Mouse (Mus musculus) forebrain, embryonic 10.5 days (tissue): Measurements from ENCODE around the gene C2cd4c. TPM values are rescaled to one million over a fixed set of nuclear protein-coding genes. Genes with fewer than 3 reads are reported as not detected.

Source experiments
- DNase-seq: peaks from one replicate; pipeline ENCODE4 v3.0.0-alpha.2; 2017; ENCODE audit warnings: low spot score; ENCODE audit errors: extremely low spot score
- H3K27ac ChIP-seq: fragments of 300-500 bp; sonication (generic); 2 replicates; pipeline ENCODE4 v1.5.1; 2016; ENCODE audit warnings: mild to moderate bottlenecking
- H3K27me3 ChIP-seq: fragments of 300-500 bp; sonication (generic); 2 replicates; pipeline ENCODE4 v1.6.1; 2016; ENCODE audit warnings: mild to moderate bottlenecking; ENCODE audit not compliant: poor library complexity, severe bottlenecking
- H3K36me3 ChIP-seq: fragments of 300-500 bp; sonication (generic); replicated peaks from 2 replicates; pipeline ENCODE4 v1.6.1; 2016; ENCODE audit warnings: mild to moderate bottlenecking, moderate library complexity
- H3K4me1 ChIP-seq: fragments of 300-500 bp; sonication (generic); 2 replicates; pipeline ENCODE4 v1.6.1; 2016
- H3K4me3 ChIP-seq: fragments of 300-500 bp; sonication (generic); 2 replicates; pipeline ENCODE4 v1.5.1; 2016; ENCODE audit warnings: mild to moderate bottlenecking, moderate library complexity
- H3K9me3 ChIP-seq: fragments of 300-500 bp; sonication (generic); 2 replicates; pipeline ENCODE4 v1.6.1; 2016; ENCODE audit warnings: mild to moderate bottlenecking, moderate library complexity
- WGBS: fragments of 180-500 bp; shearing (Covaris S2); methylation state at CpG from one replicate; pipeline ENCODE4 v1.1.7; 2016; 5-methylcytosine and 5-hydroxymethylcytosine counted together
- polyA plus RNA-seq: library from polyadenylated mRNA; unstranded; fragments of >200 nt; fragmentation: Nextera tagmentation; extraction: Ambion mirVana; gene quantifications from 2 replicates; pipeline ENCODE4 v1.2.1, GENCODE M21; 2016

The C2cd4c gene
- polyA plus RNA-seq, 1 experiment from 2014 or later, result not detected

DNA sequence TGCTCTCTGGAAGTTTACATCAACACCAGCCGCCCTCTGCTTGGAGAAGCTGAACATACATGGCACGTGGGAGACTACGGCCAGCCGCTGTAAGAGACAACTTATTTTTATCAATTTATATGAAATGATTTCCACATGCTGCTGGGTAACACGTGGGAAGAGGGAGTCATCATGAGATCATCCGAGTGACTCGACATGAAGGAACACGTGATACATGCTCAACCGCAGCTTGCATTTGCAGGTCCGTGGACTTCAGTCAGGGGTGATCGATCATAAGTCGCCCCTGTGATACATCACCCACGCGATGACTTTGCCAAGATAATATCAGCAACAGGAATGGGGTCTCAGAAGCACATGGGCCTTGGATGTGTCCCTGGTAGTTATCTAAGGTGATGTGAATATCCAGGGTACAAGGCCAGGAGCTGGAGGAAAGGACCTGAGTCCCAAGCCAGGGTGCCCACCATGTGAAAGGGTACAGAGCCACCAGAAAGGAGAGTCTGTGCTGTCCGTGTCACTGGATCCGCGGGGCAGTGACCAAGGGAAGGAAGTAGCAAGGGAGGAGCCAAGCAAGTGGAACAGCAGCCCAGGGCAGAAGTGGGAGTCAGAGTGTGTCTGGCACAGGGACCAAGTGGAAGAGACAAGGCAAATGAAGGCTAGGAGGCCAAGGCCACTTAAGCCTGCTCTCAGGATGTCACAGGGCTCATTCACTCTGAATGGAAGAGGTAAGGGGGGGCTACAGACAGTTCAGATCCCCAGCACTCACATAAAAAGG is 19.4 kb upstream of the C2cd4c start:
- Histone ChIP-seq H3K27me3 (peaks cover 21% of the 10 kb centered on the region), H3K9me3 (no peaks in the 10 kb centered on the region; the same call in 1 of the 2 replicates), H3K4me3 (no peak overlapping the region), H3K4me1 (peaks cover 26% of the 10 kb centered on the region), H3K27ac (no peak overlapping the region), H3K36me3 (no peaks in the 10 kb centered on the region; the same call in 1 of the 2 replicates)
- no peak for DNase-seq
- WGBS, result 86% methylated on average over 17 of the region's 17 CpGs

DNA sequence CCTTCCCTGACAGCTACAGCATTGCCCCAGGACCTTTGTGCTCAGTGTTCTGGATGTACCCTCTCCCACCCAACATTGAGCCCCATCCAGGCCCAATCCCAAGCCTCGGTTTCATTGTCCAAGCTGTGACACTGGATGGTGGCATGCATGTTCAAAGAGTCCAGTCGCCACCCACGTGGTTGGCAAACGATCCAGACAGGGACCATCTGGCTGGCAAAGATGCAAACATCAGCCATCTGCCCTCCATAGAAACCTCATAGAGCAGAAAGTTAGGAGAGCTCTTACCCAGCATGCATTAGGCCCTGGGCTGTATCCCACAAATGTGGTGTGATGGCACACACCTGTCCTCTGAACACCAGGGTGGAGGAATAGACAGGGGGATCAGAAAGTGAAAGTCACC is 17.6 kb upstream of the C2cd4c start:
- H3K36me3 ChIP-seq, result no peaks in the 10 kb centered on the region; the same call in 1 of the 2 replicates
- 89% methylated on average over 4 of the region's 4 CpGs for WGBS

GRCm38 (mm10) chr10:79628377-79628776 is 14.6 kb upstream of the C2cd4c start:
- Histone ChIP-seq H3K4me3 (no peak overlapping the region), H3K9me3 (no peaks in the 10 kb centered on the region; the same call in 1 of the 2 replicates), H3K4me1 (peaks cover 2% of the 10 kb centered on the region; the same call in 1 of the 2 replicates), H3K36me3 (peaks cover 6% of the 10 kb centered on the region; the same call in 1 of the 2 replicates), H3K27me3 (no peaks in the 10 kb centered on the region), H3K27ac (no peak overlapping the region)
- no peak for DNase-seq
- 90% methylated on average over 5 of the region's 5 CpGs for WGBS

More for the DNA sequence above, 17.6 kb upstream of the C2cd4c start:
- Histone ChIP-seq H3K27me3 (peaks cover 4% of the 10 kb centered on the region; the same call in 1 of the 2 replicates), H3K9me3 (no peaks in the 10 kb centered on the region; the same call in 1 of the 2 replicates), H3K27ac (no peak overlapping the region), H3K4me3 (no peak overlapping the region), H3K4me1 (peaks cover 8% of the 10 kb centered on the region)
- no peak for DNase-seq

GRCm38 (mm10) chr10:79626156-79626555 is 12.3 kb upstream of the C2cd4c start:
- no peak for DNase-seq
- H3K27me3 ChIP-seq, result no peaks in the 10 kb centered on the region

GRCm38 (mm10) chr10:79625398-79625797 is 11.6 kb upstream of the C2cd4c start:
- WGBS, result 88% methylated on average over 9 of the region's 9 CpGs
- Histone ChIP-seq H3K9me3 (no peaks in the 10 kb centered on the region; the same call in 1 of the 2 replicates), H3K27me3 (no peaks in the 10 kb centered on the region), H3K4me1 (peaks cover 3% of the 10 kb centered on the region; the same call in 1 of the 2 replicates), H3K4me3 (no peak overlapping the region), H3K27ac (no peak overlapping the region), H3K36me3 (peaks cover 6% of the 10 kb centered on the region; the same call in 1 of the 2 replicates)
- no peak for DNase-seq

More at GRCm38 (mm10) chr10:79626156-79626555, 12.3 kb upstream of the C2cd4c start:
- no peak overlapping the region for H3K27ac ChIP-seq
- H3K36me3 ChIP-seq, result peaks cover 6% of the 10 kb centered on the region; the same call in 1 of the 2 replicates
- WGBS, result 91% methylated on average over 10 of the region's 10 CpGs
- peaks cover 3% of the 10 kb centered on the region; the same call in 1 of the 2 replicates for H3K4me1 ChIP-seq
- H3K9me3 ChIP-seq, result no peaks in the 10 kb centered on the region; the same call in 1 of the 2 replicates
- H3K4me3 ChIP-seq, result no peak overlapping the region

DNA sequence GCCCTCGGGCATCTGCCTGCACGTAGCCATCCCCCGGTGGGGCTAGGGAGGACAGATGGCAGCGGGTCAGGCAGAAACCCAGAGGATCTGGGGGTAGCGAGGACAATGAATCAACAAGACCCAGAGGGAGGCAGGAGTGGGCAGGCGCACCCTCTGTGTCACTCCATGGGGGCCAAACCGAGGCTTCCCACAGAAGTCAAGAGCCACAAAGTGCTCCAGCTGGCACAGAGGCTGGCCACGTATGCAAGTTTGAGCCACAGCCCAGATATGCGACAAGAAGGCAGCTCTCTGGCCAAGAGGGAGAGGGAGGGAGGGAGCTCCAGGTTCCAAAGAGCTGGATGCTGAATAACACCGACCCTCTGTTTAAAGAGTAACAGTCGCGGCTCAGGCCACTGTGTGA is 10.1 kb upstream of the C2cd4c start:
- H3K27ac ChIP-seq, result no peak overlapping the region
- peaks cover 3% of the 10 kb centered on the region; the same call in 1 of the 2 replicates for H3K4me1 ChIP-seq
- H3K9me3 ChIP-seq, result no peaks in the 10 kb centered on the region

GRCm38 (mm10) chr10:79616376-79616775 is 2.6 kb upstream of the C2cd4c start:
- H3K9me3 ChIP-seq, result no peaks in the 10 kb centered on the region
- H3K27me3 ChIP-seq, result peaks cover 31% of the 10 kb centered on the region
- 89% methylated on average over 5 of the region's 5 CpGs for WGBS
- H3K36me3 ChIP-seq, result peaks cover 6% of the 10 kb centered on the region; the same call in 1 of the 2 replicates
- peaks cover 38% of the 10 kb centered on the region for H3K4me1 ChIP-seq
- H3K27ac ChIP-seq, result no peak overlapping the region
- DNase-seq, result no peak
- no peak overlapping the region for H3K4me3 ChIP-seq

More for the DNA sequence above, 10.1 kb upstream of the C2cd4c start:
- DNase-seq, result no peak
- peaks cover 12% of the 10 kb centered on the region for H3K36me3 ChIP-seq
- H3K27me3 ChIP-seq, result no peaks in the 10 kb centered on the region
- whole genome bisulfite sequencing, result 73% methylated on average over 12 of the region's 12 CpGs
- no peak overlapping the region for H3K4me3 ChIP-seq

DNA sequence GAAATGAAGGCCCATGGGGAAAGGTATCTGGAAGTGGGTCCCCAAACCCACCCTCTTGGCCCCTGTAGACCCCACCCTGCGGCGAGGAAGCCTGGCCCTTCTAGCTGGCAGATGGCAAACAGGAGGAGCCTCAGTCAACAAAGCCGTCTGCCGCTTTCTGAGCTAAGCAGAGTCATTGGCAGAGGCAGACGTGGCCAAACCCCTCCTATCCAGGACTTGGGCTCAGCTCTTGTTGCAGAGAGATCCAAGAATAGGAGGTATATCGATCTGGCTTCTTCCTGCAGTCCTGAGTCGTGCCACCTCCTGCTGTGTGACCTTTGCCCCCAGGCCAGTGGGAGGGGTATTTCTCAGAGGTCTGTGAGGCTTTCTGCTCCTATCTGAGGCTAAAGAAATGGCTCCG is 2.0 kb upstream of the C2cd4c start:
- H3K9me3 ChIP-seq, result no peaks in the 10 kb centered on the region
- peaks cover 6% of the 10 kb centered on the region; the same call in 1 of the 2 replicates for H3K36me3 ChIP-seq
- no peak for DNase-seq
- no peak overlapping the region for H3K27ac ChIP-seq
- WGBS, result 12% methylated on average over 8 of the region's 8 CpGs
- H3K4me3 ChIP-seq, result no peak overlapping the region
- H3K27me3 ChIP-seq, result peaks cover 37% of the 10 kb centered on the region
- H3K4me1 ChIP-seq, result peaks cover 40% of the 10 kb centered on the region

DNA sequence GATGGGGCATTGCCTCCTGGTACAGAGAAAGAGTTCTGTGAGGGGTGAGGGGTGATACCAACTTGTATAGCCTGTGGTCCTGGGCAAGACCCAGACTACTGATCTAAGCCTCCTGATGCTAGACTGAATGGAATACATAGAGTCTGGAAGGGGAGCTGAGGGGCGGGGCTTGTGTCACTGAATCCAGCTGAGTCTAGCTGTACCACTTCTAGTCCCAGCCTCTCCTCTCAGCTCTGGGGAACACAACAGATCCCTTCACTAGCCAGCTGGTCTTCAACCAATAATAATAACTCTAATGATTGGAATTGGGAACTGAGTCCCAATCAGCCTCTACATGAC is 449 bp upstream of the C2cd4c start:
- Histone ChIP-seq H3K9me3 (no peaks in the 10 kb centered on the region), H3K4me1 (peaks cover 40% of the 10 kb centered on the region), H3K27me3 (peaks cover 52% of the 10 kb centered on the region), H3K4me3 (peak overlapping the region; percentile 62), H3K36me3 (no peaks in the 10 kb centered on the region), H3K27ac (no peak overlapping the region)
- no peak for DNase-seq
- WGBS, result 96% methylated on average over 1 of the region's 1 CpGs

DNA sequence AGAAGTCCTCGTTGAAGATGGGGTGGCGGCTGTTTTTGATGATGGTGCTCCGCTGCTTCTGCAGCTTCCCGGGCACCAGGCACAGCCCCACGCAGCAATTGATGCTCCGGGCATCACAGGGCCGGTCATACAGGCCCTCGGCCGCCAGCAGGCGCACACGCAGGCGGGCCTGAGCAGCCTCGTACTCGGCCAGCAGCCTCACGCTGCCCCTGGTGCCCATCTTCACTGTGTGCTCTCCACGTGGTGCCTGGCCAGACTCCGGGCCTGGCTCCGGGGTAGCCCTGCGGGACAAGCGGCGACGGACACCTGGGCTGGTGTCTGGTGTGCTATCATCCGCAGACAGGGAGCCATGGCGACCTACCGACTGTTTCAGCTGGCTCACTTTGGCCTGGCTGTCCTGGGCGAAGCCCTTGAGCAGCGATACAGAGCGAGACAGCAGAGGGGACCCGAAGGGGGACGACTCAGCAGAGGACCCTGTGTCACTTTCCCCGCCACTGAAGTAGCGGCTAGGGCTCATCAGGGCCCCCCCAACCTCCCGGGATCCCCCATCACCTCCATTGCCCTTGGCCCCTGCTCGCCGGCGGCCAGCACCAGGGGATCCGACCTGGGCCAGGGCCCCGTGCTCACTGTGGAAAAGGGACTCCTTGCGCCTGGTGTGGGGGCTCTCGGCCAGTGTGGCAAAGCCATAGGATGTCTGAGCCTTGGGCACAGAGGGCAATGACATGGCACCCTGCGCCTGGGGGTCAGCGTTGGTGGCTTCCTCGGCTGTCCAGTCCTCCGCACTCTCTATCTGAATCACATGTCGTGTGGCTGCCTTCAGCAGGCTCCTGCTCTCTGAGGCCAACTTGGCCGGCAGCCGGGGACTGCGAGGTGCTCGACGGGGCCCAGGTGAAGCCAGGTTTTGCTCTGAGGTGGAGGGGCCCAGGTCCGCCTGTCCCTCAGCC is 1.4 kb downstream of the C2cd4c start:
- peaks cover 40% of the 10 kb centered on the region for H3K4me1 ChIP-seq
- H3K9me3 ChIP-seq, result no peaks in the 10 kb centered on the region
- H3K36me3 ChIP-seq, result no peaks in the 10 kb centered on the region
- DNase-seq, result peak; percentile 55
- H3K27me3 ChIP-seq, result peaks cover 58% of the 10 kb centered on the region
- WGBS, result 10% methylated on average over 51 of the region's 51 CpGs
- H3K27ac ChIP-seq, result peak overlapping the region; percentile 37; the same call in 1 of the 2 replicates
- peak overlapping the region; percentile 62 for H3K4me3 ChIP-seq

DNA sequence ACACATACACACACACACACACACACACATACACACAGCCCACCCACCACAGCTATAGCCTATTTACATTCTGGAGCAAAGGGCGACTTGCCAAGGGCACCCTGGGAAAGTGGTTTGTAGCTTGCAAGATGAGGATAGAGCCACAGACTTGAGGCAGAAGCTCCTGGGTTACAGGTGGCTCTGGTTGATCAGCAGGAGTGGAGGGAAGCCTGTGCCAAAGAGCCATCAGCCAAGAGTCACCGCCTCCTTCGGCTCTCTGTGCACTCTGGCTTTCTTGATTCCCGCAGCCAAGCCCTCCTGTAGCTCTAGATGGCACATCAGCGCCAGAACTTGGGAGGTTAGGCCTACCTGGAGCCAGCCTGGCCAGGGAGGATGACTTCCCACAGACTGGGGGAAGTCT is 2.5 kb downstream of the C2cd4c start:
- whole genome bisulfite sequencing, result 28% methylated on average over 5 of the region's 5 CpGs
- Histone ChIP-seq H3K4me3 (peak overlapping the region; percentile 62; the same call in 1 of the 2 replicates), H3K27ac (no peak overlapping the region), H3K27me3 (peaks cover 58% of the 10 kb centered on the region), H3K4me1 (peaks cover 40% of the 10 kb centered on the region), H3K36me3 (no peaks in the 10 kb centered on the region), H3K9me3 (no peaks in the 10 kb centered on the region)
- no peak for DNase-seq

GRCm38 (mm10) chr10:79609276-79609675 is 4.5 kb downstream of the C2cd4c start:
- Histone ChIP-seq H3K9me3 (no peaks in the 10 kb centered on the region), H3K27ac (no peak overlapping the region), H3K4me1 (peaks cover 31% of the 10 kb centered on the region), H3K4me3 (no peak overlapping the region), H3K27me3 (peaks cover 54% of the 10 kb centered on the region), H3K36me3 (no peaks in the 10 kb centered on the region)
- 79% methylated on average over 3 of the region's 3 CpGs for WGBS
- no peak for DNase-seq
